Mouse (Mus musculus): ENCODE measurements around the gene Hps4. TPM values are rescaled to one million over a fixed set of nuclear protein-coding genes. Genes with fewer than 3 reads are reported as not detected.
"Not testable (repeated sequence)": the region's sequence is repeated elsewhere in the genome, so short reads cannot be mapped to it uniquely, and the experiment has no call there.

Hps4 gene
- total RNA-seq (2021) = 10 to 100 TPM; 25.0 to 29.9 TPM
- long read RNA-seq, experiment 1, transcript Hps4-202 (14 exons, 3,345 nt) = major isoform, 6 of 14 reads
- long read RNA-seq, experiment 1, partial matches to known transcripts = 5 of 14 reads
- long read RNA-seq, experiment 1, other reads (novel, unspliced or antisense) = 2 of 14 reads
- long read RNA-seq, experiment 2, partial matches to known transcripts = 6 of 18 reads
- long read RNA-seq, experiment 2, other reads (novel, unspliced or antisense) = 6 of 18 reads

DNA sequence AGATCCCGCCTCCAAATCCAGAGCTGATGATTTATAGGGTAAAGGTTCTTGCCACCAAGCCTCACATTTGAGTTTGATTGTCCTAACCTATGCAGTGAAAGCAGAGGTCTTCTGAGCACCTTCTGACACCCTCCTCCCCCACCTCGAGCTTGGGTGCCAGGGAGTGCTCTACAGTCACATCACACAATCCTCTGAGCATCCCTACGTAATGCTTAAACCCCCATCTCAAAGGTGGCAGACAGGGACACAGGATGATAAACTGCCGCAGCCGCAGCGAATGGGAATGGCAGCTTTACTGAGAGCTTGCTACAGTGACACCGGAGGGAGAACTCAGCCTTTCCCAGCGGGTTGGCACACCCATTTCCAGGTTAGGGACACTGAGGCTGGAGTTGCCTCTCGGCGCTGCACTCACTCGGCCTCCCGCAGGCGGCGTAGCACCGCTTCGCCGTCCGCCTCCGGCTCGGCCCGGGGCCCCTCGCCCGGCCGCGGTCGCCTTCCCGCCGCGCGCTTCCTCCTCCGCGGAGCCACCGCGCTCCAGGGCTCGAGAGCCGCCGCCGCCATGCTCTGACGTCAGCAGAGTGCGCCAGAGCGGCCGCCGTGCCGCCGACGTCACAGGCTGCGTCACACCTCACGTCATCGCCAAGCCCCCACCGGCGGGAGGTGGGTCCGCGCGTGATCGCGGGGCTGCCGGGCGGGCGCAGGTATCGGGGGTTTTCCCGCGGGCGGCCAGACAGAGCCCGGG lies at the start of gene Hps4, which contains the start of gene Srrd:
Gene Hps4 (plus strand): TSS at position 621 of the 742 bp plus-strand sequence.
Gene Srrd (minus strand): TSS at position 578 of the 742 bp plus-strand sequence.
- peak; percentile 89 to 92 for DNase-seq (ENCODE audit: low spot score in 2 of 2)

DNA sequence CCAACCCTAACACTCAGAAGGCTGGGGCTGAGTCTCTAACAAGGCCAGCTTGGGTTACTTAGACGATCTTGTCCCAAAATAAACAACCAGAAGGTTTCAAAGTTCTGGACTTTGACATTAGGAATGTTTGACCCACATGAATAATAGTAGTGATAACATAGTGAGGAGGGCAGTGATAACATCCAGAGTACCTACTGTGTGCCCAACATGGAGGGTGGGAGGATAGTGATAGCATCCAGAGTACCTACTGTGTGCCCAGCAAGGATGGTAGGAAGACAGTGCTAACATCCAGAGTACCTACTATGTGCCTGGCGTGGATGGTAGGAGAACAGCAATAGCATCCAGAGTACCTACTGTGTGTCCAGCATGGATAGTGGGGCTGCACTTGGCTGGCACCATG lies 49.1 kb upstream of the Hps4 start:
- DNase-seq (ENCODE audit: low spot score in 2 of 2) = no peak

DNA sequence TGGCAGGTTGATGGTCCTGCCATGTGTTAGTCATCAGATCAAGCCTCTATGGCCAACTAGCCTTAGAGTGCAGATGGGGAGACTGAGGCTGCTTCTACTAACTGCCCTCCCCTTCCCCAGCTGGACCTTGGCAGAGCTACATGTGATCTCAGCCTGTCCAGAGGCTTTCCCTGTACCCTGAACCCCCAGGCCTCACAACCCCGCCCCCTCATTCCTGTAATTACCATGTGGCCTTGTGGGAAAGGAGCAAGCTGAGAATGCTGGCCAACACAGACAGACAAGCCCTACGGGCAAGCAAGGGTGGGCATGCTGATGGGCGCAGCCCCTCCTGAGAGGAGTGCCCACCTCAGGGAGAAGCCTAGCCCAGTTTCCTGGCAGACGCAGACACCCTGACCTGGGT lies 48.2 kb upstream of the Hps4 start:
- DNase-seq (ENCODE audit: low spot score in 2 of 2) = no peak

DNA sequence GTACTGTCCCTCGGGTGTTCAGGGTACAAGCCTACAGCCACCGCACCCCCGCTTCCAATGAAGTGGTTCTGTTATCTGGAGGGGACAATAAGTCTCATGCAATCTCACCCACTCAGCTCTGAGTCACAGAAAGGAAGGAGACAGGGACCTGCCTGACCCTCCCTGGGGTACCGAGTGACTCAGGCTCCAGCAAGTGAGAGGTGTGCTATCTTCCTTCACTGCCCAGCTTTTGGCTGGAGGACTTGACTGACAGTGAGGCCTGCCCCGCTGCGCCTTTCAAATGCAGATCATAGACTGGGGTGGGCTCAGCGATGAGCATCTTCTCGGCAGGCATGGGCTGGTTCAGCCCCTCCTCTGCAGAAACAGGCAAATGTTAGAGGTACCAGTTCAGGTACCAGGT lies 47.7 kb upstream of the Hps4 start:
- DNase-seq (ENCODE audit: low spot score in 2 of 2) = no peak

DNA sequence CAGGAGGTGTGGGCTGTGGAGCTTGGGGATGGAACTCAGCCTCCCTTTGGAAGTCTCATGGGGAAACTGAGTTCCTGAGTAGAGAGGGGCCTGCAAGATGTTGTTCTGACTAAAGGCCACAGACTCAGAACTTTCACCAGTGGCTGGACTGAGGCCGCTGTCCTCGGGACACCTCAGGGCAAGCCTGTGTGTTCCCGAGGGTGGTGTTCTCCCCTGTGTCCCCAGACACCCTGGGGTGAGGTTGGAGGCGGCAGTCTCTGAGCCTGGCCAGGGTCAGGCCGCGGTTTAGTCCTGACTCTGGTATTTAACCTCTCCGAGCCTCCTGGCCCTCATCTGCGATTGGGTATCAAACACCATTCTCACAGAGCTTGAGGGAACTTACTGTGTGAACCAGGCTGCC lies 47.3 kb upstream of the Hps4 start:
- no peak for DNase-seq (ENCODE audit: low spot score in 2 of 2)

DNA sequence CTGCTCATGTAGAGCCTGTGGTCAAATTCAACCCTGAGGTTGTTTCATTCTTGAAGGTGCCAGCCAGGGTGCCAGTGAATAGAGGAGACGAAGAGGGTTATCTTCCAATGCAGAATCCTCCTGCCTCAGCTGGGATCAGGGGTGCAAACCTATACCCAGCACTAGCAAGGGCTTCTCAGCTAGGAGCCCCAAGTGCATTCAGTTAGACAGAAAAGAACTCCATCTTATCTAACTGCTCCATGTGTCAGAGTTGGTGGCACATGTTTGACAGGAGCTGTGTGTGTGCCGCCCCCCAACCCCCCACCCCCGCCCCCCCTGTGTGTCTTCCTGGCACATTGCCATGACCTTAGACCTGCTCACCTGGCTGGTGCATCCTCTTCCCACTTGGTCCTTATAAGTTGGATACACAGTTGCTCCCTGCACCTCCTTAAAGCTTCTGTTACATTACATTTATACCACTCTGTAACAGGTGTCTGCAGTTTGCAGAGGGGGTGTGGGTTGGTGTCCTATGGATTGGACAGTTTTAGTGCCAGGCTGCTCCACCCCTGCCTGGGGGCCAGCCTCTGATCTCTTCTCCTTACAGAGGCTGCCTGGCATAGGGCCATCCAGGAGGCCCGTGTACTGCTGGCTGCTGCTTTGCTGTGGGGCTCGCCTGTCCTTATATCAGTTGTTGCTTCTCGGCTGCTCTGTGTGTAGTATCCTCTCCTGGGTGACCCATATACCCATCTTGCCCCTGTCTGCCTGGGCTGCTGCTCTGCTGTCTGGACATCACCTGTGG lies 46.3 kb upstream of the Hps4 start:
- no peak for DNase-seq (ENCODE audit: low spot score in 2 of 2)

DNA sequence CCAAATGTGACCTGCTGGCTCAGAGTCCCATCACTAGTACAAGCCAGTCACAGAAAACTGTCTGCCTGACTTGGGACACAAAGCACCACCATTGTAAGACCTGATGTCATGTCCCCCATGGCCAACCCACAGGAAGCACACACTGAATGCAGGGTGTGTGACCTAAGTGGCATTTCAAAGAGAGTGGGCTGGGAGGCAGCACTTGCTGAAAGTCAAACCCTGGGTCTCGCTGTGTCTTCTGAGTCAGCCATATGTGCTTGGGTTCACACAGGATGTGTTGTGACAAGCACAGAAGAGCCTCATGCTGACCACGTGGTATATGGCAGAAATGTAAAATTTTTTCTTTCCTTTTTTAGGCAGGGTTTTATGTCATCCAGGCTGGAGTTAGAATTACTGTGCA lies 45.6 kb upstream of the Hps4 start:
- no peak for DNase-seq (ENCODE audit: low spot score in 2 of 2)

DNA sequence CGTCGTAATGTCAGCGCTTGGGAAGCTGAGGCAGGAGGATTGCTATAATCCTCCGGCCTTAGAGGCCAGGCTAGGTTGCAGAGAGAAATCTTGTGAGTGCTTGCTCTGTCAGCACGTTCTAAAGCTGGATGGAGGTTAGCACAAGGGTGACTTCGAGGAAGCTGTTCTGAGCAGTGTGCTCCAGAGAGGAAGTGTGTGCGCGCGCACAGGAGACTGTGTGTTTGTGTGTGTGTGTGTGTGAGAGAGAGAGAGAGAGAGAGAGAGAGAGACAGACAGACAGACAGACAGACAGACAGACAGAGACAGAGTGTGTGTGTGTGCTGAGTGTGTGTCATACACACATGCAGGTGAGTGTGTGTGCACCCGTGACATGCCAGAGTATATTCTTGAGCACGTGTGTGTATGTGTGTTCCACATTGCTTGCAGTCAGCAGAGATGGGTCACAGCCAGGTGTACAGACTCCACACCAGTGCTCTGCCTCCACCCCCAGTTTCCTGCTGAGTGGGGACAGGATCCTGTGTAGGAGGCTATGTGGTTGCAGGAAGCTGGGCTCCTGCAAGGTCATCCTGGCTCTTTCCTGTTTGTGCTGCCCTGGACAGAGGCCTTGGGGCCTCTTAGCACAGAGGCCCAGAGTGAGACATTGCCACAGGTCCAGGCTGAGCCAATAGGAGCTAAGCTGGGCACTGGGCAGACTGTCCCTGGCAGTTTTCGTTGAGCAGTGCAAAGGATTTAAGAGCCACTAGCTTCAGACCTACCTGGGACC lies 44.5 kb upstream of the Hps4 start:
- DNase-seq (ENCODE audit: low spot score in 2 of 2) = no peak

DNA sequence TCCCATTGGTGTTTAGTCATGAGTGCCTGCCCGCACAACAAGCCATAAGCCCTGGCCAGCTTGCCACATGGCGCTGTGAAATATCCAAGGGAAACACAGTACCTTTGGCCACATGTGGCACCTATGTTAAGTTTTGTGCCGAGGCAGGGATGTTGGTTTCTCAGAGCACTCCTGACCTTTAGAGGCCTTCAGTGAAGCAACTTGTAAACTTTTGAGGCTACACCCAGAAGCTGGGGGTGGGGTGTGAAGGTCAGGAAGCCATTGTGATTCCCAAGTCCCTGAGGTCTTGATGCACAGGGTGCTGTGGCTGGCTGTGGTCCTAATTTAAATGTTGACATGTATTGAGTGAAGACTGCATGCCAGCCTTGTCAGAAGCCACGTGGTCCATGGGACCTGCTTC lies 43.5 kb upstream of the Hps4 start:
- no peak for DNase-seq (ENCODE audit: low spot score in 2 of 2)

DNA sequence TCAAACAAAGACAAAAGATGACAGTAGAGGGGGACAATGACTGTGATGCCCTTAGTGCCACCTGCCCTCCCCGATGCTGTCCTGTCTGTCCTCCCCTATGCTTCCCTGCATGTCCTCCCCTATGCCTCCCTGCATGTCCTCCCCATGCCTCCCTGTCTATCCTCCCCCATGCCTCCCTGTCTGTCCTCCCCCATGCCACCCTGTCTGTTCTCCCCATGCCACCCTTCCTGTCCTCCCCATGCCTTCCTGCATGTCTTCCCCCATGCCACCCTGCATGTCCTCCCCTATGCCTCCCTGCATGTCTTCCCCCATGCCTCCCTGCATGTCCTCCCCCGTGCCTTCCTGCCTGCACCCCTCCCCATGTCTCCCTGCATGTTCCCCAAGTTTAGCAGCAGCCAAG lies 42.8 kb upstream of the Hps4 start:
- no peak for DNase-seq (ENCODE audit: low spot score in 2 of 2)

DNA sequence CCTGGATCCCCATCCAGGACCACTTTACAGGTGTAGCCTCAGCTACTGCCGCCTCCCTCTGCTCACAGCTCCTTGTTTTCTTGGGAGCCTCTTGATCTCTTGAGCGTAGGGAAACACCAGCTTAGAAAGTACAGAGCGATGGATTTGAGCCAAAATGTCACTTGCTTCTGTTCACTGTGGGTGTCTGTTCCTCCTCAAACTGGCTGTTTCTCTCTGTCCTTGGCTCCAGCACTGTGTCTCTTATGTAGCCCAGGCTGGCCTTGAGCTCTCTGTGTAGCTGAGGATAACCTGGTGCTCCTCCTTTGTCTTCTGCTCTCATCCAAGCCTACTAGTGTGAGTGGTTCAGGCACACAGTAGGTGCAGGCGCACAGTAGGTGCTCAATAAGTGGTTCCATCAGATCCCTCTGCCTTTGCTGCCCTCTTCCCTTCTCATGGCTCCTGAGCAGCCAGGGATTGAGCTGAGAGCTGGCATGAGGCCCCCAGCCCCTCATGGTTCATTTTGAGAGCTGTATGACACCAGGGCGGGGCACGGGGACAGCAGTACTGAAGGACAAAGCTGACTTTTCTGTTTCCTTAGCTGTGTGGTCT lies 42.1 kb upstream of the Hps4 start:
- DNase-seq (ENCODE audit: low spot score in 2 of 2) = no peak

DNA sequence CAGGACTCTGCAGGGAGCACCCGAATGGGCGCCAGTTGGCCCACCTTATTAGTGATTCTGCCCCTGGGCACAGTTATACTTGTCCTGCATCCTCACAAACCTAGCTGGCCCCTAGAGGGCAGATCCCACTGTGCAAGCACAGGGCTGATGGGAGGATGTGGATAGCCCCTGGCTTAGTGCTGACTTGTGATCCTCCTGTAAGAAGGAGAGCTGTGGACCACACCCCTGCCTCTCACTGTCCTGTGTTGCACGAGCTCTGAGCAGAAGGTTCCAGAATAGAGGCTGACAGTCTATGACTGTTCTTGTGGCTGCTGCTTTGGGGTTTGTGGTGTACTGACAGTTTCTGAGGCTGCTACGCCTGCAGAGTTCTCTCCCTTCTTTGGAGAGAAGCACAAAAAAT lies 41.2 kb upstream of the Hps4 start:
- no peak for DNase-seq (ENCODE audit: low spot score in 2 of 2)

DNA sequence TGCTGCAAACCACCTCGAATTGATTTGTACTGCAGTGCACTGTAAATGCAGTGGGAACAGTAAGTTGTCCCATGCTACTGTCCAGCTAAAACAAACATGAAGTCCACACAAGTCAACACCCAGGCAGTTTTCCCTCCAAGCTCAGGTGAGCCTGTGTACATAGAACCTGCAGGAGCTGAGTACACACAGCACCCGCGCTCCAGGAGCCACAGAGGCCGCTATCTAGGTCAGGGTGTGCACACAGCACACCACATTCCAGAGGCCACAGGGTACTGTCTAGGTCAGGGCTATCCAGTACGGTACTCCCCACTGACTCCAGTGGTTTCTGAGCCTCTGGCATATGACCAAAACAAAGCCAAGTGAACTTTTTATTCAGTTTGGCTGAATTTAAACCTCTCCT lies 40.6 kb upstream of the Hps4 start:
- DNase-seq (ENCODE audit: low spot score in 2 of 2) = no peak

DNA sequence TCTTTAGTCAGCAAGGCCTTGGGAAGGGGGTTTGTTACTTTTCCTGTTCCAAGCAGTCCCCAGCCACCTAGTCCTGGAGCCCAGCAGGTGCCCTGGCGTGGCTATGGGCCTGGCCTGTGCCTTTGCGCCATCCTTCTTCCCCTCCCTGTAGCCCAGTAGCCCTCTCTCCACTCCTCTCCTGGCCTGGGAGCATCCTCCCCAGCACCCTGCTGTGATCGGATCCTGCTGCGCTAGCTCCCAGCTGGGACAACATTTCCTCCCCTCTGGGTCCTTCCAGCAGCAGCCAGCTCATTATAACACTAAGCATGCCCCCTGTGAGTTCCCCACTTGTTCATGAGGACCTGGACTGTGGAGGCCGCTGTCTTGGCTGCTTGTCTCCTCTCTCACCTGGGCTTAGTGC lies 37.0 kb upstream of the Hps4 start:
- DNase-seq (ENCODE audit: low spot score in 2 of 2) = no peak

DNA sequence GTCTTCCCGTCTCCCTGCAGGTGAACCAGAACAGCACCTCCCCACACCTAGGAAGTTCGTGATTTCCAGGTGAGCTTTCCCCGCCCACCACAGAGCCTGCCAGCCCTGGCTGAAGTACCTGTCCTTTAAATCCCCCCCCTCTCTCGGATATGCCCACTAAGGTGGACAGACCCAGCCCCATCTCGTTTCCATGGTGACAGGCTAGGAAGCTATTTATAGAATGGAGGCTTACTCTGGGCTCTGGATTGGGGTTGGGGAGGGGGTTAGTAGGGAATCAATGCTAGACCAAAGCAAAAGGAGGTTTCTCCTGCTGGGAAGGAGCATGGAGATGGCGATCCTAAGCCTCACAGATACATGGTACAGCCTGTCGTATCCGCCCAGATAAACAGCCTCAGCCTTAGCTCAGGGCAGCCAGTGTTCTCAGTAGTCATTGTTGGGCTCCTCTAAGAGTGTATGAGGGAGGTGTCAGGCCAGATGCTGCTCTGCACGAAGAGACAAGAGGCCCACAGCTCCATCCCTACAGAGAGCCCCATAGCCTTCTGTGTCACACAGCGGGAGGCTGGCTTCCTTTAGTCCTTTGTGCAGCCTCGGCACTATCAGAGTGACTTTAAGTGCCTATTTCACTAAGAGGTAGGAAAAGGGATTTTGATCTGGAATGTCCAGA lies 29.5 kb upstream of the Hps4 start:
- no peak for DNase-seq (ENCODE audit: low spot score in 2 of 2)

DNA sequence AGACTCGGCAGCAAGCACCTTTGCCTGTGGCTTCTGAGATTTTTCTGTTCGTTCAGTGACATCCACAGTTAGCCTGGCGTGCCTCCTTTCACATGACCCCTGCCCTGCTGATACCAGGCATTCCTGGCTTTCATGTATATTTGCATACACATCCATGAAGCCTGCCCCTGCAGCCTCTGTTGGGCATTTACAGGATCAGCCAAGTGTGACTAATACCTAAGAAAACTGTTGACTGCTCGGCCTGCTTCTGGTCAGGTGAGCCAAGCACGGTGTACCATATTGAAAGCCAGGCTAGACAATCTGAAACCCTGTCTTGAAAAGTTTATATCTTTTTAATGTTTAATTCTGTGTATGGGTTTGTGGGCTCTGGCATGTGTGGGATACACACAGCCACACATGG lies 26.4 kb upstream of the Hps4 start:
- DNase-seq (ENCODE audit: low spot score in 2 of 2) = no peak

DNA sequence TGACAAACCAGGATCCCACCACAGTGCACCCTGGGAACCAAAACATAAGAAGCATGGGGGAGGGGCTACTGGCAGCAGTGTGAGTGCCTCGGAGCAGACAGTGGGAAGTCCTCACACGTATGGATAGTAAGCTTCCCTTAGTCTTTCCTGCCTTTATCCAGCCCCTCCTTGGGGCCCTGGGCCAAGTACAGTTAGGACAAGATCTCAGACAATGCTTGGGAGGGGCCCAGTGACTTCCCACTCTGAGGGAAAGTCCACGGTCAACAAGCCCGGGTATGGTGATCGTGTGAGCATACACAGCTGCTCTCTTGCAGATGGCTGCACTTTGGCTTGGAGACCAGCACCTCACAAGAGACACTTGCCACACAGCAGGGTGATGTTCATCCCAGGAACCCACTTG lies 25.6 kb upstream of the Hps4 start:
- no peak for DNase-seq (ENCODE audit: low spot score in 2 of 2)

DNA sequence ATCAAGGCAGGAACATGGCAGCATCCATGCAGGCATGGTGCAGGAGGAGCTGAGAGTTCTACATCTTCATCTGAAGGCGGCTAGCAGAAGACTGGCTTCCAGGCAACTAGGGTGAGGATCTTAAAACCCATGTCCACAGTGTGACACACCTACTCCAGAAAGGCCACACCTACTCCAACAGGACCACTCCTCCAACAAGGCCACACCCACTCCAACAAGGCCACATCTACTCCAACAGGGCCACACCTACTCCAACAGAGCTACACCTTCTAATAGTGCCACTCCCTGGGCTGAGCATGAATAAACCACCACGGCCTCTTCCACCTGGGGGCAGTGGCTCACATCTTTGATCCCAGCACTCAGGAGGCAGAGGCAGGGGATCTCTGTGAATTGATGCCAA lies 23.5 kb upstream of the Hps4 start:
- not testable (repeated sequence) for DNase-seq (ENCODE audit: low spot score in 2 of 2)

DNA sequence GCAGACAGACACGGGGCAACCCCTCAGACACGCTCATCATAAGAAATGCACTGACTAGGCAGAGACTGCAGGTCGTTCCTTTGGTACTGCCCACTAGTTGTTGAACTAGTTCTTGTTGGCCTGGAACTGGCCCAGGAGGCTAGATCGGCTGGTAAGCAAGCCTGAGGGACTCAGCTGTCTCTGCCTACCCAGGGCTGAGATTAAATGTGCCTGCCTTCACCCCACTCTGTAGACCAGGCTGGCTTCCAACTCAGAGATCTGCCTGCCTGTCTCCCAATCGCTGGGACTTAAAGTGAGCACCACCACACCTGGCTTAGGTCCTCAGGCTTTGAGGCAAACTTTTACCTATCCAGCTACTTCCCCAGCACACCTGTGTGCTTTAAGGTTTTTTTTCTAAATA lies 22.5 kb upstream of the Hps4 start:
- DNase-seq (ENCODE audit: low spot score in 2 of 2) = no peak

DNA sequence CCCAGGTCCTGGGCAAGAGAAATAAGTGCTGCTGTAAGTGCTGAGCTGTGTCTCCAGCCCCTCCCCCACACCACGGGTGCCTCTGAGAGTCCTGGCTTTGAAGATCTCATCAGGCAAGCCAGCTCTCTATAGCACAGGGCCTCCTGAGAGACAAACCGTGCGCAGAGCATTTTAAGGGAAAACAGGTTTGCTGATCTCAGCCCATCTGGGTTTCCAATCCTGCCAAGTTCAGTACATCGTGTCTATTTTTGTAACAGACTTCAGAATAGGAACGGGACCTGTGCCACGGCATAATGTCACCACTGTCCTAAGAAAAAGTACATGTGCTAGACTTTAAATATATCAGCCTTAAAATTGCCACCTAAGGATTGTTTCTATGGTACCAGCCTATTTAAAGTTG lies 21.9 kb upstream of the Hps4 start:
- DNase-seq (ENCODE audit: low spot score in 2 of 2) = peak; percentile 64 to 86

DNA sequence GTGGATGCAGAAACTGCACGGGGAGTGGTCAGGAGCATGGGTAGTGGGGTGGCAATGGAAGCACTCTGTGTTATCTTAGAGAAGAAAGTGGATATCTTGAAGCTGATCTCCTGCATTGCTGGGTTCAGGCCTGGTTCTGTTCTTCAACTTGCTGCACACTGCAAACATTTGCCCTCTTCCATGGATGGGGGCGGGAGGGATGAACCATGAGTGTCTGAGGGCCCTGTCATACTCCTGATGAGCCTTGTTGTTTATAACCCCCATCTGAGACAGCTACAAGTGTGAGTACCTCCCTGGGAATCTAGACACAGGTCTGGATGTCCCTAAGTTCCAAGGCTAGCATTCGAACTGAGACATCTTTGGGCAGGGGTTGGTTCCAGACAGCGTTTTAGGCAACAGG lies 21.5 kb upstream of the Hps4 start:
- no peak for DNase-seq (ENCODE audit: low spot score in 2 of 2)
